Mouse (Mus musculus) monocyte, adult 5-6 weeks (primary cell): ENCODE data around the gene Ccdc32. TPM values are rescaled to one million over a fixed set of nuclear protein-coding genes. Genes with fewer than 3 reads are reported as not detected.
"Not testable (repeated sequence)": the region's sequence is repeated elsewhere in the genome, so short reads cannot be mapped to it uniquely, and the experiment has no call there.

Source experiments
- ATAC-seq: fragments of 153-309, 156-312 bp; replicated peaks from 2 replicates; pipeline ENCODE4 v1.8.0; 2017; ENCODE audit warnings: mild to moderate bottlenecking; ENCODE audit not compliant: low TSS enrichment, insufficient number of reproducible peaks, severe bottlenecking, poor library complexity, low FRiP score
- total RNA-seq: library from RNA; stranded (forward); fragments of 200-1000, 200-491, 200-594 nt; gene quantifications from 3 replicates; pipeline ENCODE4 v1.2.3, GENCODE M21; 2017

The Ccdc32 gene
- total RNA-seq, 1 experiment from 2014 or later = 11.1 TPM

- no peak for ATAC-seq
These were observed 11.5 kb downstream of the Ccdc32 start for GRCm38 (mm10) chr2:119017647-119018046.

- not testable (repeated sequence) for ATAC-seq
These were observed 12.9 kb downstream of the Ccdc32 start for GRCm38 (mm10) chr2:119016312-119016711.

- peak; percentile 94 for ATAC-seq
These were observed 13.5 kb downstream of the Ccdc32 start for GRCm38 (mm10) chr2:119015604-119016180.

GRCm38 (mm10) chr2:119014989-119015388, 14.2 kb downstream of the Ccdc32 start:
- no peak for ATAC-seq

- no peak for ATAC-seq
These were observed 19.8 kb downstream of the Ccdc32 start for GRCm38 (mm10) chr2:119009376-119009775.

- no peak for ATAC-seq
These were observed 22.3 kb downstream of the Ccdc32 start for GRCm38 (mm10) chr2:119006886-119007285.

- ATAC-seq = no peak
These were observed 30.1 kb downstream of the Ccdc32 start for GRCm38 (mm10) chr2:118999025-118999639.

GRCm38 (mm10) chr2:118998115-118998866, 30.9 kb downstream of the Ccdc32 start:
- no peak for ATAC-seq

GRCm38 (mm10) chr2:118996798-118997105, 32.4 kb downstream of the Ccdc32 start:
- no peak for ATAC-seq

- no peak for ATAC-seq
These were observed 33.0 kb downstream of the Ccdc32 start for GRCm38 (mm10) chr2:118995919-118996797.

- no peak for ATAC-seq
These were observed 33.7 kb downstream of the Ccdc32 start for GRCm38 (mm10) chr2:118995490-118995889.

GRCm38 (mm10) chr2:118983812-118984211, 45.4 kb downstream of the Ccdc32 start:
- no peak for ATAC-seq

- ATAC-seq = no peak
These were observed 48.4 kb downstream of the Ccdc32 start for GRCm38 (mm10) chr2:118980841-118981240.

- ATAC-seq = no peak
These were observed 51.1 kb downstream of the Ccdc32 start for GRCm38 (mm10) chr2:118978064-118978463.

- ATAC-seq = no peak
These were observed 52.3 kb downstream of the Ccdc32 start for GRCm38 (mm10) chr2:118976941-118977340.

GRCm38 (mm10) chr2:118976282-118976929, 52.8 kb downstream of the Ccdc32 start:
- peak; percentile 86 for ATAC-seq

- ATAC-seq = no peak
These were observed 53.3 kb downstream of the Ccdc32 start for GRCm38 (mm10) chr2:118975855-118976254.

GRCm38 (mm10) chr2:118972687-118973376, 56.4 kb downstream of the Ccdc32 start:
- ATAC-seq = peak; percentile 81
